Mouse (Mus musculus): Measurements from ENCODE around the gene Prf1. TPM values are rescaled to one million over a fixed set of nuclear protein-coding genes. Genes with fewer than 3 reads are reported as not detected.

The Prf1 gene
- polyA plus RNA-seq, 1 experiment from 2014 or later = not detected

GRCm38 (mm10) chr10:61294242-61294641, 3.4 kb upstream of the Prf1 start:
- H3K4me1 ChIP-seq = no peaks in the 10 kb centered on the region
- no peak overlapping the region for H3K4me2 ChIP-seq
- H3K27ac ChIP-seq = no peak overlapping the region
- no peak overlapping the region for H3K4me3 ChIP-seq (replicated peaks)
- ATAC-seq (replicated peaks; ENCODE audit: low FRiP score) = no peak
- H3K9me3 ChIP-seq (replicated peaks) = no peaks in the 10 kb centered on the region
- WGBS = 74% methylated on average over 8 of the region's 8 CpGs
- no peak overlapping the region for H3K9ac ChIP-seq
- H3K36me3 ChIP-seq = no peaks in the 10 kb centered on the region
- H3K27me3 ChIP-seq = no peaks in the 10 kb centered on the region

GRCm38 (mm10) chr10:61296713-61297445, 754 bp upstream of the Prf1 start:
- ATAC-seq (replicated peaks; ENCODE audit: low FRiP score) = no peak
- WGBS = 81% methylated on average over 8 of the region's 8 CpGs
- Histone ChIP-seq H3K36me3 (no peaks in the 10 kb centered on the region), H3K27ac (no peak overlapping the region), H3K9ac (no peak overlapping the region), H3K4me1 (no peaks in the 10 kb centered on the region), H3K4me3 (replicated peaks) (no peak overlapping the region), H3K4me2 (no peak overlapping the region), H3K9me3 (replicated peaks) (no peaks in the 10 kb centered on the region), H3K27me3 (no peaks in the 10 kb centered on the region)

GRCm38 (mm10) chr10:61300996-61301395, 3.4 kb downstream of the Prf1 start:
- no peak for ATAC-seq (replicated peaks; ENCODE audit: low FRiP score)
- Histone ChIP-seq H3K4me3 (replicated peaks) (no peak overlapping the region), H3K9me3 (replicated peaks) (no peaks in the 10 kb centered on the region), H3K4me1 (no peaks in the 10 kb centered on the region), H3K27me3 (no peaks in the 10 kb centered on the region), H3K4me2 (no peak overlapping the region), H3K27ac (no peak overlapping the region), H3K9ac (no peak overlapping the region), H3K36me3 (no peaks in the 10 kb centered on the region)
- 59% methylated on average over 3 of the region's 3 CpGs for WGBS

GRCm38 (mm10) chr10:61304046-61304445, 6.4 kb downstream of the Prf1 start:
- no peaks in the 10 kb centered on the region for H3K9me3 ChIP-seq (replicated peaks)
- no peak overlapping the region for H3K4me3 ChIP-seq (replicated peaks)
- H3K4me1 ChIP-seq = peaks cover 7% of the 10 kb centered on the region
- H3K36me3 ChIP-seq = no peaks in the 10 kb centered on the region
- WGBS = 81% methylated on average over 6 of the region's 6 CpGs
- no peak for ATAC-seq (replicated peaks; ENCODE audit: low FRiP score)
- no peak overlapping the region for H3K9ac ChIP-seq
- no peak overlapping the region for H3K27ac ChIP-seq
- H3K4me2 ChIP-seq = no peak overlapping the region
- H3K27me3 ChIP-seq = no peaks in the 10 kb centered on the region

- Histone ChIP-seq H3K27ac (no peak overlapping the region), H3K36me3 (no peaks in the 10 kb centered on the region), H3K27me3 (no peaks in the 10 kb centered on the region), H3K4me3 (replicated peaks) (no peak overlapping the region), H3K4me1 (peaks cover 9% of the 10 kb centered on the region), H3K9ac (no peak overlapping the region), H3K4me2 (no peak overlapping the region), H3K9me3 (replicated peaks) (no peaks in the 10 kb centered on the region)
- WGBS = 84% methylated on average over 13 of the region's 13 CpGs
- no peak for ATAC-seq (replicated peaks; ENCODE audit: low FRiP score)
These were observed 8.4 kb downstream of the Prf1 start for GRCm38 (mm10) chr10:61305928-61306590.

GRCm38 (mm10) chr10:61308706-61309320, 11.2 kb downstream of the Prf1 start:
- H3K9ac ChIP-seq = no peak overlapping the region
- no peak overlapping the region for H3K4me2 ChIP-seq
- no peaks in the 10 kb centered on the region for H3K36me3 ChIP-seq
- peaks cover 19% of the 10 kb centered on the region for H3K4me1 ChIP-seq
- H3K27me3 ChIP-seq = no peaks in the 10 kb centered on the region
- no peak overlapping the region for H3K4me3 ChIP-seq (replicated peaks)
- 0 out of 2 replicates have a peak overlapping the region, but pooled peaks have one; percentile 7 for H3K27ac ChIP-seq
- 47% methylated on average over 12 of the region's 12 CpGs for WGBS
- ATAC-seq (replicated peaks; ENCODE audit: low FRiP score) = no peak
- no peaks in the 10 kb centered on the region for H3K9me3 ChIP-seq (replicated peaks)

GRCm38 (mm10) chr10:61312159-61312558, 14.5 kb downstream of the Prf1 start:
- Histone ChIP-seq H3K4me2 (no peak overlapping the region), H3K36me3 (no peaks in the 10 kb centered on the region), H3K9me3 (replicated peaks) (no peaks in the 10 kb centered on the region), H3K4me1 (peaks cover 24% of the 10 kb centered on the region), H3K4me3 (replicated peaks) (no peak overlapping the region), H3K27ac (peak overlapping the region; percentile 67), H3K27me3 (no peaks in the 10 kb centered on the region), H3K9ac (no peak overlapping the region)
- ATAC-seq (replicated peaks; ENCODE audit: low FRiP score) = peak; percentile 9; the same call in 1 of the 2 replicates
- WGBS = 67% methylated on average over 6 of the region's 6 CpGs

- no peak overlapping the region for H3K4me3 ChIP-seq (replicated peaks)
- H3K27ac ChIP-seq = peak overlapping the region; percentile 67
- H3K4me2 ChIP-seq = no peak overlapping the region
- H3K9ac ChIP-seq = no peak overlapping the region
- H3K27me3 ChIP-seq = no peaks in the 10 kb centered on the region
- no peaks in the 10 kb centered on the region for H3K36me3 ChIP-seq
- ATAC-seq (replicated peaks; ENCODE audit: low FRiP score) = peak; percentile 79
- 20% methylated on average over 7 of the region's 7 CpGs for WGBS
- H3K4me1 ChIP-seq = peaks cover 29% of the 10 kb centered on the region
- no peaks in the 10 kb centered on the region for H3K9me3 ChIP-seq (replicated peaks)
These were observed 15.1 kb downstream of the Prf1 start for GRCm38 (mm10) chr10:61312754-61313153.

GRCm38 (mm10) chr10:61313750-61314149, 16.1 kb downstream of the Prf1 start:
- no peak for ATAC-seq (replicated peaks; ENCODE audit: low FRiP score)
- H3K9me3 ChIP-seq (replicated peaks) = no peaks in the 10 kb centered on the region

GRCm38 (mm10) chr10:61315324-61315880, 17.8 kb downstream of the Prf1 start:
- Histone ChIP-seq H3K4me3 (replicated peaks) (no peak overlapping the region), H3K9ac (no peak overlapping the region), H3K27me3 (no peaks in the 10 kb centered on the region), H3K9me3 (replicated peaks) (no peaks in the 10 kb centered on the region), H3K36me3 (peaks cover 17% of the 10 kb centered on the region), H3K4me1 (peaks cover 20% of the 10 kb centered on the region), H3K27ac (no peak overlapping the region), H3K4me2 (no peak overlapping the region)
- WGBS = 59% methylated on average over 9 of the region's 9 CpGs
- ATAC-seq (replicated peaks; ENCODE audit: low FRiP score) = no peak

More at GRCm38 (mm10) chr10:61313750-61314149, 16.1 kb downstream of the Prf1 start:
- Histone ChIP-seq H3K27ac (no peak overlapping the region), H3K27me3 (no peaks in the 10 kb centered on the region), H3K4me2 (no peak overlapping the region), H3K9ac (no peak overlapping the region), H3K4me3 (replicated peaks) (no peak overlapping the region), H3K4me1 (peaks cover 25% of the 10 kb centered on the region), H3K36me3 (peaks cover 3% of the 10 kb centered on the region)
- 34% methylated on average over 7 of the region's 7 CpGs for WGBS

GRCm38 (mm10) chr10:61318527-61318926, 20.9 kb downstream of the Prf1 start:
- WGBS = 88% methylated on average over 3 of the region's 3 CpGs
- Histone ChIP-seq H3K27me3 (no peaks in the 10 kb centered on the region), H3K27ac (no peak overlapping the region), H3K4me3 (replicated peaks) (no peak overlapping the region), H3K9me3 (replicated peaks) (no peaks in the 10 kb centered on the region), H3K4me2 (no peak overlapping the region), H3K36me3 (peaks cover 43% of the 10 kb centered on the region), H3K4me1 (peaks cover 10% of the 10 kb centered on the region; the same call in 1 of the 2 replicates), H3K9ac (no peak overlapping the region)
- ATAC-seq (replicated peaks; ENCODE audit: low FRiP score) = no peak

- no peak overlapping the region for H3K9ac ChIP-seq
- H3K9me3 ChIP-seq (replicated peaks) = no peaks in the 10 kb centered on the region
- 71% methylated on average over 8 of the region's 8 CpGs for WGBS
- no peak for ATAC-seq (replicated peaks; ENCODE audit: low FRiP score)
- H3K4me2 ChIP-seq = no peak overlapping the region
- H3K4me3 ChIP-seq (replicated peaks) = no peak overlapping the region
- peaks cover 38% of the 10 kb centered on the region for H3K36me3 ChIP-seq
- no peaks in the 10 kb centered on the region for H3K27me3 ChIP-seq
- H3K27ac ChIP-seq = no peak overlapping the region
- H3K4me1 ChIP-seq = peaks cover 14% of the 10 kb centered on the region
These were observed 27.1 kb downstream of the Prf1 start for GRCm38 (mm10) chr10:61324717-61325116.
